Mouse (Mus musculus): ENCODE measurements at regions not wholly inside any gene's neighbourhood (a gene's known extent, or its start where the extent isn't known, plus 50 kb on each side); places are given as distances from the start of the nearest gene placed in this dataset.

GRCm38 (mm10) chr12:69476131-69476530 lies 103.9 kb upstream of the Gm9887 start:
- WGBS: 82% methylated on average over 4 of the region's 4 CpGs
- H3K4me1 ChIP-seq (replicated peaks; ENCODE audit: insufficient read depth, low read length): peaks cover 21% of the 10 kb centered on the region; the same call in 1 of the 2 replicates
- no peak overlapping the region for H3K9ac ChIP-seq (ENCODE audit: low read depth, low read length)
- DNase-seq (ENCODE audit: low spot score): no peak
- ATAC-seq (replicated peaks; ENCODE audit: low FRiP score, low read depth): no peak
- no peaks in the 10 kb centered on the region for H3K27me3 ChIP-seq (ENCODE audit: insufficient read depth, low read length)
- H3K36me3 ChIP-seq (ENCODE audit: insufficient read depth, low read length): no peaks in the 10 kb centered on the region
- H3K9me3 ChIP-seq (replicated peaks; ENCODE audit: low read length): no peaks in the 10 kb centered on the region
- no peak for TF ChIP-seq CTCF (IDR thresholded peaks at IDR 0.05; ENCODE audit: low read depth)
- H3K4me2 ChIP-seq (ENCODE audit: low read length): no peak overlapping the region
- no peak overlapping the region for H3K4me3 ChIP-seq (replicated peaks; ENCODE audit: low read depth, low read length)
- H3K27ac ChIP-seq: no peak overlapping the region

DNA sequence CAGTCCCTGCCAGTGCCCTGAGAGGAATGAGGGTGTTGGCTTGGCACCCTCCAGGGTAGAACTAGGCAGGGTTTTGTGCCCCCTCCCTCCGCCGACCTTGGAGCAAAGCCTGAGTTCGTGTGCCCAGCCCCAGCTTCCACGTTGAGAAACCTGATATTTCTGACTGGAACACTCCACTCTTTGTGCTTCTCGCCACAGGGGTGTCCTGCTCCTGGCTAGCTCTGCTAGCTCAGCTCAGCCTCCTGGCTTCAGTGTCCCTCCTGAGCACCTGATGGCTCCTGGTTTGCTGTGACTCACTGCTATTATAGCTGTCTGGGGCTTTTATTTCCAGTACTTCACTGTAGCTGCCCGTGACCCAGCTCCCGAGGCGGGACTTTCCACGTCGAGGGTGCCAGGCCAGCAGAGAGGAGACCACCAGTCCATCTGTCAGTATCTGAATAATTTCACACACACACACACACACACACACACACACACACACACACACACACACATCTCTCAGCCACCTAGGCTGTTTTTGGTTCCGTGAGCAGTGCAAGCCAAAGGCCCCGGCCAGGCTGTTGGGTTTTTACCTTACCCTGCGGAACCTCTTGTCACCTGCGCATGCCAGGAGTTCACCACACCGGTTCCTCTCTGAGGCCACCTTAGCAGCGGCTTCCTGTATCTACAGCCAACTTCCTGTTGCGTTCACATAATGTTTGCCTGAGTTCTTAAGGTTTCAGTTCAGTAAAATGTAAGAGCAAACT lies 102.8 kb upstream of the Gm9887 start:
- DNase-seq (ENCODE audit: low spot score) (no peak), ATAC-seq (replicated peaks; ENCODE audit: low FRiP score, low read depth) (peak; percentile 40; the same call in 1 of the 2 replicates)
- H3K4me2 ChIP-seq (ENCODE audit: low read length): no peak overlapping the region
- WGBS: 52% methylated on average over 17 of the region's 17 CpGs
- H3K36me3 ChIP-seq (ENCODE audit: insufficient read depth, low read length): no peaks in the 10 kb centered on the region
- no peaks in the 10 kb centered on the region for H3K9me3 ChIP-seq (replicated peaks; ENCODE audit: low read length)
- H3K9ac ChIP-seq (ENCODE audit: low read depth, low read length): no peak overlapping the region
- peaks cover 21% of the 10 kb centered on the region; the same call in 1 of the 2 replicates for H3K4me1 ChIP-seq (replicated peaks; ENCODE audit: insufficient read depth, low read length)
- no peak overlapping the region for H3K4me3 ChIP-seq (replicated peaks; ENCODE audit: low read depth, low read length)
- no peak overlapping the region; the same call in 1 of the 2 replicates for H3K27ac ChIP-seq
- no peaks in the 10 kb centered on the region for H3K27me3 ChIP-seq (ENCODE audit: insufficient read depth, low read length)
- TF ChIP-seq CTCF (IDR thresholded peaks at IDR 0.05; ENCODE audit: low read depth): no peak

GRCm38 (mm10) chr12:69474141-69474915 lies 102.1 kb upstream of the Gm9887 start:
- Histone ChIP-seq H3K9ac (ENCODE audit: low read depth, low read length) (no peak overlapping the region), H3K36me3 (ENCODE audit: insufficient read depth, low read length) (no peaks in the 10 kb centered on the region), H3K4me1 (replicated peaks; ENCODE audit: insufficient read depth, low read length) (peaks cover 21% of the 10 kb centered on the region; the same call in 1 of the 2 replicates), H3K9me3 (replicated peaks; ENCODE audit: low read length) (no peaks in the 10 kb centered on the region), H3K4me2 (ENCODE audit: low read length) (no peak overlapping the region), H3K27ac (peak overlapping the region; percentile 20; the same call in 1 of the 2 replicates), H3K27me3 (ENCODE audit: insufficient read depth, low read length) (no peaks in the 10 kb centered on the region), H3K4me3 (replicated peaks; ENCODE audit: low read depth, low read length) (no peak overlapping the region)
- DNase-seq (ENCODE audit: low spot score) (peak; percentile 75), ATAC-seq (replicated peaks; ENCODE audit: low FRiP score, low read depth) (no peak)
- TF ChIP-seq CTCF (IDR thresholded peaks at IDR 0.05; ENCODE audit: low read depth): no peak
- 23% methylated on average over 14 of the region's 14 CpGs for WGBS

DNA sequence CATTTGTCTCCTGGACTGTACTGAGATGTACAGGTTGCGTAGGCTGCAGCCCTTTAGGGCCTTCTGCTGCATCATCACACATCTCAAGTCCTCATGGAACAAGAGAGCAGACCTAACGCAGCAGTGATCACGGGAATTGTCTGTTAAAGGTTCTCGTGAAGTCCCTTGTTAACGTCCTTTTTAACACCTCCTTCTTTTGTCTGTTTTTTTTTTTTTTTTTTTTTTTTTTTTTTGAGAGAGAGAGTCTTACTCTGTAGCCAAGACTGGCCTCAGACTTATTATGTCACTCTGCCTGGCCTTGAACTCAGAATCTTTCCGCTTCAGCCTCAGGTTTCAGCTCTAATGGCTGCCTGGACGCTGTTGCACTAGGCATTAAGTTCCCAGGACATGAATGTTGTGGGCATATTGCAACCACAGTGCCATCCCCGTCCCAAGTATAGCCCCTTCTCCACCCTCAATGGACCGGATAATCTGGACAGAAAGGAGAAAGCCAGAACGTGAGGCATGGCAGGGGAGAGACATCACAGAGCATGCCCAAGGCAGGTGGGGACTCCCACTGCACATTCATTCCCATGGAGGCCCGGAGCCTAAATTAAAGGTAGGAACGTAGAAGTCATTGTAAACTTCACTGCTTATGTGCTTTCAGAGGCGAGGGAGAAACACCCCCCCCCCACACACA lies 101.3 kb upstream of the Gm9887 start:
- ATAC-seq (replicated peaks; ENCODE audit: low FRiP score, low read depth) (no peak), DNase-seq (ENCODE audit: low spot score) (no peak)
- H3K9me3 ChIP-seq (replicated peaks; ENCODE audit: low read length): no peaks in the 10 kb centered on the region
- H3K4me3 ChIP-seq (replicated peaks; ENCODE audit: low read depth, low read length): no peak overlapping the region
- WGBS: 70% methylated on average over 13 of the region's 13 CpGs
- no peak overlapping the region for H3K4me2 ChIP-seq (ENCODE audit: low read length)
- no peaks in the 10 kb centered on the region for H3K27me3 ChIP-seq (ENCODE audit: insufficient read depth, low read length)
- TF ChIP-seq CTCF (IDR thresholded peaks at IDR 0.05; ENCODE audit: low read depth): no peak
- peak overlapping the region; percentile 20; the same call in 1 of the 2 replicates for H3K27ac ChIP-seq
- no peak overlapping the region for H3K9ac ChIP-seq (ENCODE audit: low read depth, low read length)
- H3K4me1 ChIP-seq (replicated peaks; ENCODE audit: insufficient read depth, low read length): peaks cover 21% of the 10 kb centered on the region; the same call in 1 of the 2 replicates
- no peaks in the 10 kb centered on the region for H3K36me3 ChIP-seq (ENCODE audit: insufficient read depth, low read length)

GRCm38 (mm10) chr12:69472912-69473311 lies 100.7 kb upstream of the Gm9887 start:
- no peak for TF ChIP-seq CTCF (IDR thresholded peaks at IDR 0.05; ENCODE audit: low read depth)
- Histone ChIP-seq H3K27ac (no peak overlapping the region), H3K4me1 (replicated peaks; ENCODE audit: insufficient read depth, low read length) (peaks cover 21% of the 10 kb centered on the region; the same call in 1 of the 2 replicates), H3K27me3 (ENCODE audit: insufficient read depth, low read length) (no peaks in the 10 kb centered on the region), H3K9ac (ENCODE audit: low read depth, low read length) (no peak overlapping the region), H3K4me2 (ENCODE audit: low read length) (no peak overlapping the region), H3K4me3 (replicated peaks; ENCODE audit: low read depth, low read length) (no peak overlapping the region), H3K36me3 (ENCODE audit: insufficient read depth, low read length) (no peaks in the 10 kb centered on the region), H3K9me3 (replicated peaks; ENCODE audit: low read length) (no peaks in the 10 kb centered on the region)
- WGBS: 95% methylated on average over 9 of the region's 9 CpGs
- ATAC-seq (replicated peaks; ENCODE audit: low FRiP score, low read depth) (no peak), DNase-seq (ENCODE audit: low spot score) (peak; percentile 56)

GRCm38 (mm10) chr12:69471876-69472275 lies 99.6 kb upstream of the Gm9887 start:
- H3K9ac ChIP-seq (ENCODE audit: low read depth, low read length): no peak overlapping the region
- peaks cover 18% of the 10 kb centered on the region; the same call in 1 of the 2 replicates for H3K4me1 ChIP-seq (replicated peaks; ENCODE audit: insufficient read depth, low read length)
- no peaks in the 10 kb centered on the region for H3K9me3 ChIP-seq (replicated peaks; ENCODE audit: low read length)
- no peaks in the 10 kb centered on the region for H3K36me3 ChIP-seq (ENCODE audit: insufficient read depth, low read length)
- H3K27ac ChIP-seq: no peak overlapping the region
- H3K4me2 ChIP-seq (ENCODE audit: low read length): no peak overlapping the region
- WGBS: 54% methylated on average over 5 of the region's 5 CpGs
- ATAC-seq (replicated peaks; ENCODE audit: low FRiP score, low read depth): no peak
- H3K27me3 ChIP-seq (ENCODE audit: insufficient read depth, low read length): no peaks in the 10 kb centered on the region
- DNase-seq (ENCODE audit: low spot score): no peak
- H3K4me3 ChIP-seq (replicated peaks; ENCODE audit: low read depth, low read length): no peak overlapping the region
- TF ChIP-seq CTCF (IDR thresholded peaks at IDR 0.05; ENCODE audit: low read depth): no peak
